Mouse (Mus musculus): ENCODE results near the gene Pard3b.

GRCm38 (mm10) chr1:62405061-62405460 lies 766.4 kb downstream of the Pard3b start:
- TF ChIP-seq CTCF (IDR thresholded peaks at IDR 0.05; ENCODE audit: low read depth, low read length) (no peak), POLR2A (IDR thresholded peaks at IDR 0.05; ENCODE audit: extremely low read depth, insufficient read depth, low read length) (no peak)

Data from liver, adult 2 months (tissue).